Mouse (Mus musculus) layer of hippocampus, postnatal 25 days (tissue): ENCODE results near the gene Wnk2. TPM values are rescaled to one million over a fixed set of nuclear protein-coding genes. Genes with fewer than 3 reads are reported as not detected.
"Not testable (repeated sequence)": the region's sequence is repeated elsewhere in the genome, so short reads cannot be mapped to it uniquely, and the experiment has no call there.

Experiments used
- DNase-seq, 2 experiments: peaks; one replicate each; pipeline ENCODE4 v3.0.0; 2022; ENCODE audit warnings: mixed read lengths in 2 of 2, low spot score in 1 of 2; ENCODE audit errors: extremely low spot score in 1 of 2
- total RNA-seq, 2 experiments: library from RNA; stranded (reverse); gene quantifications; 2 replicates each; pipeline ENCODE4 v1.2.3; 2021

Wnk2 gene
- total RNA-seq, 2 experiments from 2014 or later = 88.2 to 98.9 TPM

- no peak for DNase-seq
Measured at GRCm38 (mm10) chr13:49064257-49064656, 83.6 kb downstream of the Wnk2 start.

GRCm38 (mm10) chr13:49060456-49060855, 87.4 kb downstream of the Wnk2 start:
- no peak for DNase-seq

DNA sequence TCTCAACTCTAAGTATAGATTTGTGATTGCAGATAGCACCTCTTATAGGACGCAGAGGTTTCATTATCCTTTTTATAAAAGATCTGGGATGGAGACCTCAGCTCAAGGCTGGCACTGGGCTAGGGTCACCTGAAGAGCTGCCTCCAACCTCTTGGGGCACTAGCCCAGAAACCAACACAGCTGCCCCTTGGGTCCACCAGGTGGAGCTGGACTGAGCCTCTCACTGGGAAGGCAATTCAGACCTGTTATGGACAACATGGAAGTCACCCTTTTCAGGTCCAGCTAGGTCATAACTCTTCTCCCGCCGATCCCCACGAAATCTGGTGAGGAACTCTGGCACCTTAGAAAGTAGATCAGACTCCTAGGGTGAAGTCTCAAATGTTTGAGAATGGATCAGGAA, 89.3 kb downstream of the Wnk2 start:
- no peak for DNase-seq

GRCm38 (mm10) chr13:49056304-49056703, 91.5 kb downstream of the Wnk2 start:
- DNase-seq = no peak

DNA sequence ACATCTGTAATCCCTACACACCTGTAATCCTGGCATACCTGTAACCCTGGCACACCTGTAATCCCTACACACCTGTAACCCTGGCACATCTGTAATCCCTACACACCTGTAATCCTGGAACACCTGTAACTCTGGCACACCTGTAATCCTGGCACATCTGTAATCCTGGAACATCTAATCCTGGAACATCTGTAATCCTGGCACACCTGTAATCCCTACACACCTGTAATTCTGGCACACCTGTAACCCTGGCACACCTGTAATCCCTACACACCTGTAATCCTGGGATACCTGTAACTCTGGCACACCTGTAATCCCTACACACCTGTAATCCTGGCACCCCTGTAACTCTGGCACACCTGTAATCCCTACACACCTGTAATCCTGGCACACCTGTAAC, 93.1 kb downstream of the Wnk2 start:
- DNase-seq = not testable (repeated sequence)

- no peak for DNase-seq
Measured at GRCm38 (mm10) chr13:49053333-49053732, 94.5 kb downstream of the Wnk2 start.

GRCm38 (mm10) chr13:49052512-49052911, 95.3 kb downstream of the Wnk2 start:
- DNase-seq = no peak

DNA sequence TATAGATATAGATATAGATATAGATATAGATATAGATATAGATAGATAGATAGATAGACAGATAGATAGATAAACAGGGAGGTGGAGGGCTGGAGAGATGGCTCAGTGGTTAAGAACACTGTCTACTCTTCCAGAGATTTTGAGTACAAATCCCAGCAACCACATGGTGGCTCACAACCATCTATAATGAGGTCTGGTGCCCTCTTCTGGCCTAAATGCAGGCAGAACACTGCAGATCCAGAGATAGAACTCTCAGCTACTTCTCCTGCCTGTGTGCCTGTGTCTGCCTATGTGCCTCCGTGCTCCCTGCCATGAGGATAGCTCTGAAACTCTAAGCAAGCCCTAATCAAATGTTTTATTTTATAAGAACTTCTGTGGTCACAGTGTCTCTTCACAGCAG, 100.4 kb downstream of the Wnk2 start:
- no peak for DNase-seq

DNA sequence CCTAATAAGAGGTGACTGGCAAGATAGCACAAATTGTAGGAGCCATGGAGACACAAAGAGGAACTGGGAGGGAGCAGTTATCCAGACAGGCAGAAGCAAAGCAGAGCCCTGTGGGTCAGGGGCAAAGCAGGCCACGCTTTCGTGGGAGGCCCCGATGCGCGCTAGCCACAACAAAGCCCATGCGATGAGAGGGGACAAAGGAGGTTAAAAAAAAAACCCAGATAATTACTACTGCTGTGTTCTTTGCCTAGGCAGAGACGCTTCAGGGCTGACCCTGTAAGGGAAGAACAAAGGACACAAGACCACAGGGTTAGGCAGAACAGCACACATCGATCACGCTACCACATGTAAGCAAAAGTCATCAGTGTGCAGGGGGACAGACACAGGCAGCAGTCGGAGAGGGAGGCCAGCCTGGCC, 103.7 kb downstream of the Wnk2 start:
- no peak for DNase-seq

DNA sequence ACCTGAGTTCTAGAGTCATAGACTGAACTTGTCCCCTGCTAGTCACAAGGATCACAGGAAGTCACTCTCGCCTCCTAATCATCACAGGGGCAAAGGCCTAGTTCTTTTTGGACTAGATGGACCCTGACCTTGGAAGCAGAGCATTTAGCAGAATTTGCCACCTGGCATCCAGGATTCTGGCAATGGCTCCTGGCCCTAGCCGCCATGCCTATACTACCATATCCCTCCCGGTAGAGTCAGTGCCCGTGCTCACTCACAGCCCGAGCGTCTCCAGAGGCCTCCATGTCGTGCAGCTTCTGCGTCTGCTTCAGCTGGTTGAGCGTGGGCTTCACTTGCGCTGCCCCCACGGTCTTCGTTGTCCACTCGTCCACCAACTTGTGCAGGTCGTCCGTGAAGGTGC, 105.4 kb downstream of the Wnk2 start:
- no peak for DNase-seq

- no peak for DNase-seq
Measured at GRCm38 (mm10) chr13:49036928-49037574, 110.8 kb downstream of the Wnk2 start.

- DNase-seq = no peak
Measured at GRCm38 (mm10) chr13:49036436-49036835, 111.4 kb downstream of the Wnk2 start.

- no peak for DNase-seq
Measured at GRCm38 (mm10) chr13:49031029-49031428, 116.8 kb downstream of the Wnk2 start.

DNA sequence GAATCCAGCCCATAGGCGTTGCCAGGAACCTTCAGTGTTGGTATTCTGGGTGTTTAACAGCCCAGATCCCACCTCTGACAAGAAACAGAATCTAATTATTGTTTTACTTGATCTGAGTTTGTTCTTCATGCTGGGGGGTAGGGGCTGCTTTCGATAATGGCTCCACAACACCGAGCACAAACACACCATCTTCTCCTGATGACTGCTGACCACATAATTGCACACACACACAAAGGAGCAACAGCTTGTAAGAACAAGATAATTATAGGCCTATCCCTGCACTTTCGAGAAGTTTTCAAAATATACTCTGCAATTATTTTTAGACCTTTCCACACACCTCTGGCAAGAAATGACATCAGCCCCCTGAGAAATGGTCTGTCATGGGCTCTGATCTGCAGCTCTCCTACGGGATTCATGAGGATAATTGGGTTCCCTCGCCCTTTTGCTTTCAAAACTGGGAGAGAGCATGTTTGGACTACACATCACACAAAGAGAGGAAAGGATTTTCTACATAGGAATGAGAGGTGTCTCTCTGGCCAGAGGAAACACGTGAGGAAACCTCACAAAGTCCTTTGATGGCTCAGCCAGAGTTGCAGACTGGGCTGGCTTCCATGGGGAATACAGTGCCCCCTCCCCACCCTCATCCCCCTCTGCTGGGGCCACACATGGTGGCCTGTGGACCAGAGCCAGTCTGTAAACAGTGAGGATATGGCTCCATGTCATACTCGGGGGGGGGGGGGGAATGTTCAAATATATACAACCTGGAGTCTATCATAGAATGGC, 118.9 kb downstream of the Wnk2 start:
- DNase-seq = no peak

DNA sequence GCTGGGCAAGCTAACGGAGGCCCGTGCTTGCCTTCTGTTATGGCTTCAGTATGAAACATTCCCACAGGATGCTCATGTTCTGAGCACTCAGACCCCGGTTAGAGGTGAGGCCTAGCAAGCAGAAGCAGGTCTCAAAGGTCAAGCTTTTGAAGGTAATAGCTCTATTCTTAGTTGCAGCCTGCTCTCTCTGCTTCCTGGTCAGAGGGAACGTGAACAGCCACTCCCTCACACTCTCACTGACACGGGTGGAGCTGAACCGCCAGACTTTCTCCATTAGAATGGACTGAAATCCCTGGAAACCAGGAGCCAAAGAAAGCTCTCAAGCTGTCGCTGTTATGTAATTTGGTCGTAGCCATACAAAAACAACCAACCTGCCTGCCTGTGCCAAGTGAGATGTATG, 120.8 kb downstream of the Wnk2 start:
- DNase-seq = no peak

DNA sequence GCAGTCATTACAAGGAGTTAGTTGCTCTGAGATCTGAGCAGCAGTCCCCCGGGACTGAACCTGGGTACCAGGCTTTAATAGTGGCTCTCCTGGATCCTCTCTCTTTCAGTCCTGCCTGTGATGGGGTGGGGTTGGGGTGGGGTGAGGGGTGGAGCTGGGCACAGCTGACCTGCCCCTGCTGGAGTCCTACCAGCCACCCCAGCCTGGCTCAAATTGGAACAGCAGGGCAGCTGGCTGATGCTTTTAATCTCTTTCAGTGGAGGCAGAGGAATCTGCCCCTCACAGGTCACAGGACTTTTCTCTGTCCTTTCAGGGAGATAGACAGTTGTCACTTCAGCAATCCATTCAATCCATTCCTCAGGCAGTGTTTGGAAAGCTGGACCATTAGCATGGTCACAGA, 122.3 kb downstream of the Wnk2 start:
- DNase-seq = no peak

DNA sequence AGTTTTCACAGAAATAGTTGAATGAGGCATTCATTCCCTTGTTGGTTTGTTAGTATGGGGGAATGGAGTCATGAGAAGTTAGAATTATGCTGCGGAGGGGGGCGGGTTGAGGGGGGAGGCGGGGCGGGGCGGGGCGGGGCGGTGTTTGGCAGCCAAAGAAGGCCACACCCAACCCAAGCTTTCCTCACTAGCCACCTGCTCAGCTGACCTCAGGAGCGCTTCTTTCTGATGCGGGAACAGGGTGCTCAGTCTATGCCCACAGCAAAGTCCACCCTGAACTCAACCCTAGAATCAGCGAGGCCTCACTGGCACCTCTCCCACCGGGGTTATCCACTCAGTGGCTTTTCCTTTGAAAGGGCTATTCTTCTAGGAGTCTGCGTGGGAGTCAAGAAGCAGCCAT, 123.1 kb downstream of the Wnk2 start:
- no peak for DNase-seq

GRCm38 (mm10) chr13:49021693-49022092, 126.1 kb downstream of the Wnk2 start:
- DNase-seq = peak in 1 of 2 experiments; percentile 42

GRCm38 (mm10) chr13:49020152-49020551, 127.7 kb downstream of the Wnk2 start:
- no peak for DNase-seq

DNA sequence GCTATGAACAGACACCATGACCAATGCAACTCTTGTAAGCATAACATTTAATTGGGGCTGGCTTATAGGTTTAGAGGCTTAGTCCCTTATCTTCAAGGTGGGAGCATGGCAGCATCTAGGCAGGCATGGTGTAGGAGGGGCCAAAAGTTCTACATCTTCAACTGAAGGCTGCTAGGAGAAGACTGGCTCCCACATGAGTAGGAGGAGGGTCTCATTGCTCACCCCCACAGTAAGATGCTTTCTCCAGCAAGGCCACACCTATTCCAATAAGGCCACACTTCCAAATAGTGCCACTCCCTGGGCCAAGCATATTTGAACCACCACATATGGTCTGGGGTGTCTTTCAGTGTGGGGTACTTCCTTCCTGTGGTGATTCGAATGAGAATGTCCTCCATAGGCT, 130.4 kb downstream of the Wnk2 start:
- no peak for DNase-seq

DNA sequence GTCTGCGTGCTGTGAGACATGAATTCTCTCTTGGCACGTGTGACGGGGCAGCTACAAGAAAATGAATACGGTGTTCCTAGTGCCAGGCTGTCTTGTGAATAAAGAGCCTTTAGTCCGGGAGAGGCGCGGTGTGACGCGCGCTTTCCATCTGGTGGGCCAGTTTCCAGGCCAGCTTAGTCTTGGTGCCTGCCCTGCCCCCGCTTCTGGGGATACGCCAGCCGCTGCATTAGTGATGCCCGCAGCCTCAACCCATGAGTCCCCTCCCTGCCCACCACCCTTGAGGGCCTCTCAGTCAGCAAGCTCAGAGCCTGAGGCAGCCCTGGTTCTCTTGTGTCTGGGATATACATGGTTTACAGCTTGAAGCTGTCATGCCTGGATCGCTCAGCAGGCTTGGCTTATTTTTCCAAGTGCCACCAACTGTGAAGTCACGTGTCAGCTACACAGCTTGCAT, 131.5 kb downstream of the Wnk2 start:
- peak; percentile 79 to 84 for DNase-seq
